Mouse (Mus musculus) ovary, adult 18-20 months (tissue): ENCODE measurements around the gene Upk1b.
"Not testable (repeated sequence)": the region's sequence is repeated elsewhere in the genome, so short reads cannot be mapped to it uniquely, and the experiment has no call there.

Experiments
- DNase-seq: peaks from one replicate; pipeline ENCODE4 v3.0.0; 2022; ENCODE audit warnings: low spot score, mixed read lengths

Gene Upk1b

DNA sequence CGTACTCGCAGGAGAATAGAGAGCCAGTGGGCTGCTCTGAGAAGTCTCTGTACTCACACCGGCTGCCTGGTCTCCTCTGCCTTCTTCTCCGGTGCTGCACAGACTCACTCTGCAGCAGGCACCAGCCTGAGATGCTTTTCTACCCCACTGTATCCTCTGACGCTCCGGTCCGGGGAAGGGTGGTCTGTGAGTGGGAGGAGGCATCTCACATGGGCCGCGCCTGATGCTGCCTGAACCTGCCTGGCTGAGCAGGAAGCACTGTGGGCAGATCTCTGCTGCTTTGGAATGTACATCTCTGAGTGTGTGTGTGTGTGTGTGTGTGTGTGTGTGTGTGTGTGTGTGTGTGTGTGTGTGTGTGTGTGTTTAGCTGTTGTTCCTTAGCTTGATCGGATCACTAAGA is at the start of gene Upk1b:
TSS of gene Upk1b (minus strand) at position 238 of the 400 bp plus-strand sequence.
- no peak for DNase-seq

GRCm38 (mm10) chr16:38828649-38829048 is 28.5 kb upstream of the Upk1b start, which contains the start of gene 4930435E12Rik:
Gene 4930435E12Rik, minus strand, starts transcription at chr16:38828749.
- no peak for DNase-seq

- DNase-seq: peak; percentile 11
These were observed 12.4 kb upstream of the Upk1b start for GRCm38 (mm10) chr16:38812521-38812920.

GRCm38 (mm10) chr16:38810196-38810595 is 10.1 kb upstream of the Upk1b start:
- DNase-seq: no peak

GRCm38 (mm10) chr16:38807796-38808195 is 7.7 kb upstream of the Upk1b start:
- DNase-seq: not testable (repeated sequence)

- DNase-seq: no peak
These were observed 1.1 kb downstream of the Upk1b start for GRCm38 (mm10) chr16:38798957-38799450.

- no peak for DNase-seq
These were observed 7.0 kb downstream of the Upk1b start for GRCm38 (mm10) chr16:38793120-38793519.

GRCm38 (mm10) chr16:38789966-38790365 is 10.2 kb downstream of the Upk1b start:
- no peak for DNase-seq

DNA sequence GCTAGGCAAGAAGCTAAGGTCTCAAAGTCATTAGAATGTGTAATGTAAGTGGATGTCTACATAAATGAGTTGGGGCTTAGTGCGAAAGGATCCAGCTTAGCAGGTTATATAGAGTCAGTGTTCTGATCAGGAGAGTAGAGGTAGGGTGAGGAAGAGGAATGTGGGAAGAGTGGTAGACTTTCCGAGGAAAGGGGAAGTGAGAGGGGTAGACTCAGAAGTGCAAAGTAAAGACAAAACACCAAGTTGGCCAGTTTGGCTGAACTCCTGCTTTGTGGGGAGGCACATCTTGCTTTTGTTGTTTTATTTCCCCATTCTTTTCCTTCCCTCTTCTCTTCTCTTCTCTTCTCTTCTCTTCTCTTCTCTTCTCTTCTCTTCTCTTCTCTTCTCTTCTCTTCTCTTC is 11.1 kb downstream of the Upk1b start:
- no peak for DNase-seq

GRCm38 (mm10) chr16:38785301-38785700 is 14.8 kb downstream of the Upk1b start:
- DNase-seq: no peak

DNA sequence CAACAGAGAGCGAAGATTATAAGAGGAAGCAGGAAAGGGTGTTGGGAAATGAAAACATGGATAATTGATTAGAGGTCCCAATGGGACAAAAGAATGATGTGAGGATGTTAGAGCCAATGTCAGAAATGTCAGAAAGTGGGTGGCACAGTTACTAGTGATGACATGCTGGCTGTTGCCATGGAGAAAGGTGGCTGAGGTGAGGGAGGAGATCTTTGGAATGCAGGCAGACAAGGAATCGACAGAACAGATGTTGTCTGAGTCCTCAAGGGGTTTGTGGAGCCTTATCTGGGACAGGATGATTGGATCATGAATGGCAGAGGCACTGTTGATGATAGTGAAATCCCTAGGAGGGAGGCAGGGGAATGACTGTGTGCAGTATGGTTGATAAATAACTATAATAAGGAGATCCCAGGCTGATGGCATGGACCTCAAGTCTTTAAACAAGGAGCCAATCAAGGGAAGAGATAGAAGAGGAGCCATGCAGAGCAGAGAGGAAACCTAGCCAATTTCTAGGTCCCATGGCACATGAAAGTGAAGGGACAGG is 17.5 kb downstream of the Upk1b start:
- DNase-seq: no peak

DNA sequence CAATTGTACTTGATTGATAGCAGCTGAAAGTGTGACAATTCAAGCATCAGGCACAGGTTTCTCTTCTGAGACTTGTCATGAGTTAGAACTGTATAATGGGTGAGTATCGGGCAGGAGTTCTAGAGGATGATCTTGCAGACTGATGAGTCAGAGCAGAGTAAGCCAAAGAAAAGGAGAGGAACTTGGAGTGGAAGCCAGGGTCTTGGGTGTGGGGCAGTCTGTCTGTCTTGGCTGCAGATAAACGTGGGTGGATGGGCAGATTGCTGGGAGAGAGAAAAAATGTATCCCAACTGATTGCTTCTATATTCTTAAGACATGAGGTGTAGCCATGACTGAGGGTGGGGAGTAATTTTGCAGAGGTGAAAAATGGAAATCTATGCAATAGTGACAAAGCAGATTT is 18.2 kb downstream of the Upk1b start:
- no peak for DNase-seq

- DNase-seq: no peak
These were observed 19.1 kb downstream of the Upk1b start for GRCm38 (mm10) chr16:38780960-38781572.

DNA sequence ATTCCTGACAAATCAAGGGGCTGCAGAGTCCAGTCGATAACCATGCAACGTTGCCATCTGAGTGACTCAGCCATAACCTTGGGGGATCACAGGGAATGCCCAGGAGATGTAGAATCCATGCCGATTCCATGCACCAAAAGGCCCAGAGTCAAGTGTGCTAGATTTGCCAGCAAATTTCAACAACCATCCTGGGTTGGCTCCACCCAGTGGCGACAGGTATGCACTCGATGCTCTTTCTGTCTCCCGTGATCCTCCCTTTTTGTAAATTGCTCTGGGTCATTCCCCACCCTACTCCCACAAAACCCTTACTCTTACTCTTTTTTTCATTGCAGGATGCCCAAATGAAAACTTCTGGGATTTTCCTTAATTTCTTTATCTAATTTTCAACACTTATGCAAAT is 23.8 kb downstream of the Upk1b start:
- no peak for DNase-seq

GRCm38 (mm10) chr16:38774964-38775746 is 25.0 kb downstream of the Upk1b start:
- DNase-seq: no peak

DNA sequence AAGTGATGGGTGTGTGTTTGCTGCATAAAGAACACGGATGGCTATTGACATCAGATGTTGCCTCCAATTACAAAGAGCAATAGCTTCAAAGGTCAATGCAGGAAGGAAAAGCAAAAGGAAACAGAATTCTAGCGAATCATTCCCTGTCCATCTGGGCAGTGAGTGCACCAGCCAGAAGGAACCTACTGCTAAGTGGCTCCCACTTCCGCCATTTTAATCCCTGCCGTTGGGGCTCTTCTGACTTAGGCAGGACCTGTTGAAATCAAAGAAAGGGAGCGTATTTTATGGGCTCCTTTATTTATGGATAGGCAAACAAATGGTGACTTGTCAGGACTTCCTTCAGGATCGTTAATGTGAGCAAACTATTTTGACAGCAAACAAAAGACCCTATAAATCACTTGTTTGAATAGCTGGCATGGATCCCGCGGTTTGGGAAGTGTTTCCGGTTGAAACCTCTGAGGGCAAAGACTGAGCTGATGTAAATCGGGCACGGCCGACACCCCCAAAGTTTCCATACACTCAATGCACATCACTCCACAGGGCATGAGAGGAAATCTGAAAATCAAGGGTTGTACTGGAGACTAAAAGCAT is 27.1 kb downstream of the Upk1b start:
- no peak for DNase-seq

GRCm38 (mm10) chr16:38771145-38771544 is 29.0 kb downstream of the Upk1b start:
- no peak for DNase-seq

- DNase-seq: no peak
These were observed 30.6 kb downstream of the Upk1b start for GRCm38 (mm10) chr16:38769529-38769928.

DNA sequence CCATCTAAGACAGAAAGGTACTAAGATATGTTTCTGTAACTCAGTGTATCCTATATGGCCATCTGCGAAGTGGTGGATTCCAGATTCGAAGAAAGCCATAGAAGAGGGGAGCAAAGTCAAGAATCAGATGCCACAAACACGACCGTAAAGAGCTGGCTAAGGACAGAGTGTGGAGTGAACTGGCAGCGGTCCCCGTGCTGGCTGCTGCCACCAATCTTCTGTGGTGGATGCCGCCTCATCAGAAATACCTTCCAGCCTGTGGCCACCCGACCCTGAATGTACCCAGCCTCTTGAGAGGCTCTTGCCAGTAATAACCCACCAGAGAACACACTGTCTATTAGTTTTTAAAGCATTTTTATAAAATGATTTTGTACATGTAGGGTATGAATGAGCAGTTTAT is 31.7 kb downstream of the Upk1b start:
- DNase-seq: no peak

GRCm38 (mm10) chr16:38767761-38768160 is 32.4 kb downstream of the Upk1b start:
- DNase-seq: no peak

DNA sequence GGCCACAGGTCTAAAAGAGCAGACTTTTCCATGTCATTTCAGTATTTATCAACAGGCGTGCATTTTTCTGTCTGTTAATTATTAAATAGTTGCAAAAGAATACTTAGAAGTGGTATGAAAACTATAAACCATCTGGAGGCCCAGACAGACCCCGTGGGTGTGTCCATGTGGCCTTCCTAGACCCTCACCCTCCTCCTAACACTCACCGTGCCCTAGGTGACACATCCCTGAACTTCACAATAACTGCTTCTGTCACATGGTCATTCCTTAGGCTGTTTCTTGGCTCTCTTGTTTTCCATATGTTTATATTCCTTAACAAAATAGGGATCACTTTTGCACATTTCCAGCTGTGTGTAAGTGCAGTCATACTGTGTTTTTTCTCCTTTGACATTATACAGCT is 33.5 kb downstream of the Upk1b start:
- no peak for DNase-seq

DNA sequence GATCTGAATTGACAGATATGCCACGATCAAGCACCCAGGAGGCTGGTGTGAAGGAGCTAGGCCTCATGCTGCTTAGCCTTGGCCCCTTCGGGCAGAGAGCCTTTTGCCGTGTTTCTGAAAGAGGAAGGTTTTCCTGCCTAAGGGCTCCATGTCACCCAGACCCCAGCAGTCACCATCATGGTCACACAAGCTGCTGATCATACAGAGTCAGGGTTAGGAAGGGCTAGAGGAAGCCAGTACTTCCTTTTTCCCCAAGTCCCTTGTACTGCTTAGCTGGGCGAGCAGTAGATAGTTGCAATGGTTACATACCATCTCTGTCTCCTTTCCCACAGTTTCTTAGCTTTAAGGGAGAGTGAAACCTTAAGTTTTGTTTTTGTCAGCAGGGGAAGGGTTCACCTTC is 36.6 kb downstream of the Upk1b start:
- no peak for DNase-seq

- DNase-seq: no peak
These were observed 37.7 kb downstream of the Upk1b start for GRCm38 (mm10) chr16:38762401-38762800.
